Mouse (Mus musculus): ENCODE results near the gene Fam71b. TPM values are rescaled to one million over a fixed set of nuclear protein-coding genes. Genes with fewer than 3 reads are reported as not detected.

Gene Fam71b
- polyA plus RNA-seq, 1 experiment from 2014 or later = not detected

DNA sequence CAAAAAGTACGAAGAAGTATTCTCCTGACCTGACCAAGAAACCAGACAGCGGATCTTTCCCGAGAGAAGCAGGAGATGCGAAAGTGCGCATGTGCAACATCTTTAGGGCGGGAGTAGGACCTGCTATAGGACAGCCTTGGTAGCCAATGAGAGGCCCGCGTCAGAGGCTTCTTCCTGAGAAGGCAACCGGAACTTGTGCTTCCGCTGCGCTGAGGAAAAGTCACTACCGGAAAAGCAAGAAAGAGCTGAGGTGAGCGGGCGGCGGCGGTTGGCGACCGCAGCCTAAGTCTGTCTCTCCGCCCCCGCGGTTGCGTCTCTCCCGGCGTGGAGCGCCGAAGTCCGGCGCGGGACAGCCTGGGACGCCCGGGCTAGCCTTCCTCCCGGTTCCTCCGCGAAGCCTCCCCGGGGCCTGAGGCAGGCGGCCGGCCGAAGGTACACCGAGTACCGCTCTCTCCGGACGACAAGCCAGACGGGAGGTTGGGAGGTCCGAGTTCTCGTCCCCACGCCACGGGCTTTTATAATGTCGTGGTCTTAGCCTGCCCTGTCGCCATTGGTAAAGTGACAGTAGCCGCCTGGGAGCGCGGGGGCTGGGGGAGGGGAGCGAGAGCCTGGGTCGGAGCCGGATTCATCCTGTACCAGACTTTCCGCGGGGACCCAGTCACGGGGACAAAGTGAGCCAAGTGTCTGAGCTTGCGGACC is 40.5 kb downstream of the Fam71b start, which contains the start of gene Med7:
Gene Med7 (plus strand): TSS at position 166 of the 699 bp plus-strand sequence.
- Histone ChIP-seq H3K4me2 (ENCODE audit: low read length) (peak within 1 kb of the TSS; percentile 73), H3K9me3 (ENCODE audit: control insufficient read depth, low read length) (no peaks in the 10 kb centered on the region), H3K9ac (ENCODE audit: low read depth, low read length) (peak within 1 kb of the TSS; percentile 92), H3K4me1 (ENCODE audit: control insufficient read depth, insufficient read depth, low read depth, low read length) (peaks cover 9% of the 10 kb centered on the region), H3K27ac (ENCODE audit: low read depth, low read length) (peak within 1 kb of the TSS; percentile 88), H3K27me3 (replicated peaks; ENCODE audit: control insufficient read depth, insufficient read depth, low read length) (no peaks in the 10 kb centered on the region), H3K4me3 (ENCODE audit: low read length) (peak within 1 kb of the TSS; percentile 100), H3K36me3 (ENCODE audit: control insufficient read depth, insufficient read depth, low read length) (peaks cover 10% of the 10 kb centered on the region)
- ATAC-seq = peak; percentile 100
- WGBS = under 1% methylated on average over 57 of the region's 59 CpGs

DNA sequence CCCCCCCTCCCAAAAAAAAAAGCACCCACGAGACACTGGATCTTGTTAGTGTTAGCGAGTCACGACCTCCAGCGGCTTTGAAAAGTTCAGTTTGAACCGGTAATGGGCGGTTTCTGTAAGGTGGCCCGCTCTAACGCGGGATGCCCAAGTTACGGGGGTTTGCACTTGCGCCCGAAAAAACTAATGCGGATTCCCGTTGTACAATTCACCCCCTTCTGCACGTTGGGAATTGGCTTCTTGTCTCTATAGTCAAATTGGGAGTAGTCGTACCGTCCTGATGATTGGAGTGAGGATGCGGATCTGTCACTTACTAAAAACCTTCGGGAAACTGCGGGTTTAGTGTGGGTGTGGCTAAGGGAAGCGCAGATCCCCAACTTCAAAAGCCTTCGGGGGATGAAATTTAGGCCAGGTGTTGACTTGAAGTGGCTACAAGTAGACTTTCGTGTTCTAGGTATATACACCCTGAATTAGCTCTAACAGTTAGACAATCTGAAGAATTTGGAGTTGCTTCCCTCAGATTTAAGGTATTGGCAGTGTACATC is 41.2 kb downstream of the Fam71b start:
- H3K27ac ChIP-seq (ENCODE audit: low read depth, low read length) = no peak overlapping the region
- H3K27me3 ChIP-seq (replicated peaks; ENCODE audit: control insufficient read depth, insufficient read depth, low read length) = no peaks in the 10 kb centered on the region
- no peaks in the 10 kb centered on the region for H3K9me3 ChIP-seq (ENCODE audit: control insufficient read depth, low read length)
- peak overlapping the region; percentile 92 for H3K9ac ChIP-seq (ENCODE audit: low read depth, low read length)
- 1% methylated on average over 23 of the region's 23 CpGs for WGBS
- H3K4me2 ChIP-seq (ENCODE audit: low read length) = peak overlapping the region; percentile 73
- peak overlapping the region; percentile 100 for H3K4me3 ChIP-seq (ENCODE audit: low read length)
- peaks cover 11% of the 10 kb centered on the region for H3K36me3 ChIP-seq (ENCODE audit: control insufficient read depth, insufficient read depth, low read length)
- ATAC-seq = no peak; the same call in 1 of the 2 replicates
- peaks cover 9% of the 10 kb centered on the region for H3K4me1 ChIP-seq (ENCODE audit: control insufficient read depth, insufficient read depth, low read depth, low read length)

- Histone ChIP-seq H3K4me1 (ENCODE audit: control insufficient read depth, insufficient read depth, low read depth, low read length) (peaks cover 9% of the 10 kb centered on the region), H3K27me3 (replicated peaks; ENCODE audit: control insufficient read depth, insufficient read depth, low read length) (no peaks in the 10 kb centered on the region), H3K9me3 (ENCODE audit: control insufficient read depth, low read length) (no peaks in the 10 kb centered on the region), H3K4me2 (ENCODE audit: low read length) (no peak overlapping the region), H3K4me3 (ENCODE audit: low read length) (no peak overlapping the region), H3K9ac (ENCODE audit: low read depth, low read length) (no peak overlapping the region), H3K27ac (ENCODE audit: low read depth, low read length) (no peak overlapping the region), H3K36me3 (ENCODE audit: control insufficient read depth, insufficient read depth, low read length) (peaks cover 11% of the 10 kb centered on the region)
- ATAC-seq = no peak
- WGBS = 94% methylated on average over 5 of the region's 5 CpGs
Measured at GRCm38 (mm10) chr11:46439005-46439543, 42.7 kb downstream of the Fam71b start.

- H3K27ac ChIP-seq (ENCODE audit: low read depth, low read length) = no peak overlapping the region
- 95% methylated on average over 1 of the region's 1 CpGs for WGBS
- peaks cover 9% of the 10 kb centered on the region for H3K4me1 ChIP-seq (ENCODE audit: control insufficient read depth, insufficient read depth, low read depth, low read length)
- no peaks in the 10 kb centered on the region for H3K9me3 ChIP-seq (ENCODE audit: control insufficient read depth, low read length)
- no peak overlapping the region for H3K9ac ChIP-seq (ENCODE audit: low read depth, low read length)
- peaks cover 11% of the 10 kb centered on the region for H3K36me3 ChIP-seq (ENCODE audit: control insufficient read depth, insufficient read depth, low read length)
- H3K4me2 ChIP-seq (ENCODE audit: low read length) = no peak overlapping the region
- no peak for ATAC-seq
- no peak overlapping the region for H3K4me3 ChIP-seq (ENCODE audit: low read length)
- H3K27me3 ChIP-seq (replicated peaks; ENCODE audit: control insufficient read depth, insufficient read depth, low read length) = no peaks in the 10 kb centered on the region
Measured at GRCm38 (mm10) chr11:46441774-46442173, 45.4 kb downstream of the Fam71b start.

DNA sequence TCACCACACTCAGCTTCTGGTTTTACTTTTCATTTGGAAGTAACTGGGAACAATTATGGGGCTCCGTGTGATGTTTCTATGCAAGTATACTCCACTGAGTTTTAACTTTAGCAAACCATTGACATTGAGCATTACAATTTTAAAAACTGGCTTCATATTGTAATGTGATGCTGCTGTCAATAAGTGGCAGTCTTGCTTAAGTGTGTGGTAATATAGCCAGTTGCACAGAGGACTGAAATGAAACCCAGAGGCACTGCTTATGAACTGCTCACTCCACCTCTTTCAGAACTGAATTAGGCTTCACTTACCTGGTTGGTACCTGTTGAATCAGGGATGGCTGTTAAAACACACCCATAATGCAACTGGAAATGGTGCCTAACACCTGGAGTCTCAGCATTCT is 46.8 kb downstream of the Fam71b start:
- H3K9ac ChIP-seq (ENCODE audit: low read depth, low read length) = no peak overlapping the region
- no peaks in the 10 kb centered on the region for H3K9me3 ChIP-seq (ENCODE audit: control insufficient read depth, low read length)
- H3K4me1 ChIP-seq (ENCODE audit: control insufficient read depth, insufficient read depth, low read depth, low read length) = peaks cover 5% of the 10 kb centered on the region; the same call in 1 of the 2 replicates
- no peak overlapping the region for H3K27ac ChIP-seq (ENCODE audit: low read depth, low read length)
- ATAC-seq = no peak
- no peak overlapping the region for H3K4me3 ChIP-seq (ENCODE audit: low read length)
- H3K27me3 ChIP-seq (replicated peaks; ENCODE audit: control insufficient read depth, insufficient read depth, low read length) = no peaks in the 10 kb centered on the region
- peaks cover 11% of the 10 kb centered on the region for H3K36me3 ChIP-seq (ENCODE audit: control insufficient read depth, insufficient read depth, low read length)
- WGBS = 93% methylated on average over 1 of the region's 1 CpGs
- H3K4me2 ChIP-seq (ENCODE audit: low read length) = no peak overlapping the region

GRCm38 (mm10) chr11:46443979-46444378 is 47.6 kb downstream of the Fam71b start:
- no peaks in the 10 kb centered on the region for H3K9me3 ChIP-seq (ENCODE audit: control insufficient read depth, low read length)
- no peak overlapping the region for H3K9ac ChIP-seq (ENCODE audit: low read depth, low read length)
- H3K27me3 ChIP-seq (replicated peaks; ENCODE audit: control insufficient read depth, insufficient read depth, low read length) = no peaks in the 10 kb centered on the region
- no peak overlapping the region for H3K27ac ChIP-seq (ENCODE audit: low read depth, low read length)
- peaks cover under 1% of the 10 kb centered on the region; the same call in 1 of the 2 replicates for H3K4me1 ChIP-seq (ENCODE audit: control insufficient read depth, insufficient read depth, low read depth, low read length)
- 93% methylated on average over 5 of the region's 5 CpGs for WGBS
- no peak for ATAC-seq
- H3K36me3 ChIP-seq (ENCODE audit: control insufficient read depth, insufficient read depth, low read length) = peaks cover 11% of the 10 kb centered on the region
- no peak overlapping the region for H3K4me2 ChIP-seq (ENCODE audit: low read length)
- no peak overlapping the region for H3K4me3 ChIP-seq (ENCODE audit: low read length)

- H3K9me3 ChIP-seq (ENCODE audit: control insufficient read depth, low read length) = no peaks in the 10 kb centered on the region
- ATAC-seq = no peak
- whole genome bisulfite sequencing = 91% methylated on average over 6 of the region's 6 CpGs
Measured at GRCm38 (mm10) chr11:46446150-46446549, 49.8 kb downstream of the Fam71b start.

DNA sequence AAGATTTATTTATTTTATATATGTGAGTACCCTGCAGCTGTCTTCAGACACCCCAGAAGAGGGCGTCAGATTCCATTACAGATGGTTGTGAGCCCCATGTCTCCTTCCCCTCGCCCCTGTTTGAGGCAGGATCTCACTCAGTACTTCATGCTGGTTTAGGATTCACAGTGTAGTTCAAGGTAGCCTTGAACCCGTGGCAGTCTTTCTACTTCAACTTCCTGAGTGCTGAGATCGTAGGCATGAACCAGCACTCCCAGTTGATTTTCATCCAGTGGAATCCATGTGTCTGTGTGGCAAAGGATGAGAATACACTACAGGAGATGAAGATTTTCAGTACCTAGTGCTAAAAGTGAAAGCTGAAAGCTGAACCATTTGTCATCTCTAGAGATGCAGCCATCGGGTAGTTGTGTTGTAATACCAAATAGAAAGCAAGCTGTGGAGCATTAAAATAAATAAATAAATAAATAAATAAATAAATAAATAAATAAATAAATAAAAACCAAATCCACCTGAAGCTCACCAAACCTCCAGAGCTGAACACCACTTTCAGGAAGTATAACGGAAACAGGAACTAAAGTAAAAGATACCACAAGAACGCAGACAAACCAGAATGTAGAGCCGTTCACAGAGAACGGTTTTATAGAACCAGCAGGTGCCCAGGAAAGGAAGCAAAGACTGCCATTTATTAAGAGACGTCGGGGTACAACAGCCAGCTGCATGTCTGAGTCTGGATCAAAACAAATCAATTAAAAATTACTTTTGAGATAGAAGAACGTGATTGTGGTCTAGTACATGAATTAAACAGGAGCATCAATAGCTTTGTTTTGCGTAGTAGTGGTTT is 51.5 kb downstream of the Fam71b start:
- H3K27ac ChIP-seq (ENCODE audit: low read depth, low read length) = no peak overlapping the region
- 78% methylated on average over 13 of the region's 13 CpGs for WGBS

More at GRCm38 (mm10) chr11:46446150-46446549, 49.8 kb downstream of the Fam71b start:
- Histone ChIP-seq H3K27ac (ENCODE audit: low read depth, low read length) (no peak overlapping the region), H3K4me1 (ENCODE audit: control insufficient read depth, insufficient read depth, low read depth, low read length) (no peaks in the 10 kb centered on the region), H3K36me3 (ENCODE audit: control insufficient read depth, insufficient read depth, low read length) (peaks cover 4% of the 10 kb centered on the region; the same call in 1 of the 2 replicates), H3K4me2 (ENCODE audit: low read length) (no peak overlapping the region), H3K9ac (ENCODE audit: low read depth, low read length) (no peak overlapping the region), H3K27me3 (replicated peaks; ENCODE audit: control insufficient read depth, insufficient read depth, low read length) (no peaks in the 10 kb centered on the region), H3K4me3 (ENCODE audit: low read length) (no peak overlapping the region)

More for the DNA sequence above, 51.5 kb downstream of the Fam71b start:
- no peaks in the 10 kb centered on the region for H3K4me1 ChIP-seq (ENCODE audit: control insufficient read depth, insufficient read depth, low read depth, low read length)
- no peaks in the 10 kb centered on the region for H3K9me3 ChIP-seq (ENCODE audit: control insufficient read depth, low read length)
- no peaks in the 10 kb centered on the region for H3K27me3 ChIP-seq (replicated peaks; ENCODE audit: control insufficient read depth, insufficient read depth, low read length)
- H3K4me2 ChIP-seq (ENCODE audit: low read length) = no peak overlapping the region
- no peak for ATAC-seq
- no peak overlapping the region for H3K9ac ChIP-seq (ENCODE audit: low read depth, low read length)
- H3K4me3 ChIP-seq (ENCODE audit: low read length) = no peak overlapping the region
- H3K36me3 ChIP-seq (ENCODE audit: control insufficient read depth, insufficient read depth, low read length) = no peaks in the 10 kb centered on the region
